Mouse (Mus musculus) liver, adult 2 months (tissue): ENCODE measurements at regions not wholly inside any gene's neighbourhood (a gene's known extent, or its start where the extent isn't known, plus 50 kb on each side); places are given as distances from the start of the nearest gene placed in this dataset.

ENCODE experiments used
- DNase-seq: peaks from one replicate; pipeline ENCODE4 v3.0.0-alpha.2; 2011; ENCODE audit warnings: low read depth, low spot score; ENCODE audit errors: extremely low read depth
- H3K27ac ChIP-seq: fragments of 200-500 bp; replicated peaks from 2 replicates; pipeline ENCODE4 v1.5.1; 2012; ENCODE audit warnings: low read depth, mild to moderate bottlenecking, control low read depth, inconsistent platforms, low read length; ENCODE audit not compliant: insufficient read depth
- H3K27me3 ChIP-seq: fragments of 200-500 bp; 2 replicates; pipeline ENCODE4 v1.6.1; 2012; ENCODE audit warnings: mild to moderate bottlenecking, moderate library complexity, low read length, inconsistent platforms; ENCODE audit not compliant: control insufficient read depth, insufficient read depth
- H3K36me3 ChIP-seq: fragments of 200-500 bp; 2 replicates; pipeline ENCODE4 v1.6.1; 2012; ENCODE audit warnings: low read length, inconsistent platforms; ENCODE audit not compliant: control insufficient read depth, insufficient read depth
- H3K4me1 ChIP-seq: fragments of 200-500 bp; 2 replicates; pipeline ENCODE4 v1.6.1; 2011; ENCODE audit warnings: low read length; ENCODE audit not compliant: control insufficient read depth, insufficient read depth
- H3K4me3 ChIP-seq: fragments of 200-500 bp; 2 replicates; pipeline ENCODE4 v1.5.1; 2011; ENCODE audit warnings: low read depth, mild to moderate bottlenecking, control low read depth, low read length, moderate library complexity; ENCODE audit not compliant: insufficient read depth
- H3K79me2 ChIP-seq: fragments of 200-500 bp; 2 replicates; pipeline ENCODE4 v1.6.1; 2012; ENCODE audit warnings: inconsistent platforms, mild to moderate bottlenecking, low read length, moderate library complexity; ENCODE audit not compliant: control insufficient read depth, insufficient read depth
- H3K9ac ChIP-seq: fragments of 200-500 bp; 2 replicates; pipeline ENCODE4 v1.6.1; 2012; ENCODE audit warnings: low read depth, mild to moderate bottlenecking, control low read depth, inconsistent platforms, low read length
- CTCF ChIP-seq: fragments of 200-500 bp; IDR thresholded peaks from 2 replicates; pipeline ENCODE4 v1.5.1; 2011; ENCODE audit warnings: low read depth, low read length, control low read depth
- POLR2A ChIP-seq: fragments of 200-500 bp; IDR thresholded peaks from 2 replicates; pipeline ENCODE4 v1.6.1; 2011; ENCODE audit warnings: low read length, control low read depth; ENCODE audit not compliant: insufficient read depth; ENCODE audit errors: extremely low read depth
- WGBS: fragments of 180-500 bp; shearing (Covaris S2); methylation state at CpG from one replicate; pipeline ENCODE4 v1.1.7; 2018; 5-methylcytosine and 5-hydroxymethylcytosine counted together

DNA sequence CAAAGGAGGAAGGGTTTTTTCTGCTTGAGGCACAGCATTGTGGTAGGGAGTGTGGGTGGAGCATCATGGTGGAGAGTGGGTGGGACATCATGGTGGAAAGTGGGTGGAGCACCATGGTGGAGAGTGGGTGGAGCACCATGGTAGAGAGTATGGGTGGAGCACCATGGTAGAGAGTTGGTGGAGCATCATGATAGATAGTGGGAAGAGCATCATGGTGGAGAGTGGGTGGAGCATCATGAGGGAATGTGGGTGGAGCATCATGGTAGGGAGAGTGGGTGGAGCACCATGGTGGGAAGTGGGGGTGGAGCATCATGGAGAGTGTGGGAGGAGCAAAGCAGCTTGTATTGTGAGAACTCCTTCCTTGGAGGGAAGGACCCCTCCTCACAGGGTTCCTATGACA, 52.8 kb upstream of the Eln start:
- TF ChIP-seq POLR2A (no peak), CTCF (no peak)
- Histone ChIP-seq H3K4me1 (no peaks in the 10 kb centered on the region), H3K27ac (no peak overlapping the region), H3K79me2 (no peaks in the 10 kb centered on the region), H3K27me3 (no peaks in the 10 kb centered on the region), H3K4me3 (no peak overlapping the region), H3K9ac (no peak overlapping the region), H3K36me3 (no peaks in the 10 kb centered on the region)
- no peak for DNase-seq

DNA sequence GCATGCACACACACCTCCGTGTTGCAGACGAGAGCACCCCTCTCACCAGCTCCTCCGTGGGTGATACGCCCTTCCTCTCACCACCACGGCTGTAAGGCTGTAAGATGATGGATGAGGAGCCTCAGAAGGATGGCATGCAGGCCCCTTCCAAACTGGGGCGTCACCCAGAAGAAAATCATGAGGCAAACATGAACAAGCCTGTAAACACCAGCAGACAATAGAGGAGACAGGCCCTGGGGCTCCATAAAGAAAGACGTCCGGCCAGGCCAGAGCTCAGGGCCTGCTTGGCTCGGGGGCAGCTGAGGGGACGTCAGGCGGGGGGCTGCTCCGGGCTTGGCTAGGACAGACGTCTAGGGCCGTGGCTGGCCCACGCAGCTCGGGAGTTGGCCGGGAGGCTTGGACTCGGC, 50.6 kb upstream of the Eln start:
- no peak overlapping the region for H3K27ac ChIP-seq
- H3K79me2 ChIP-seq = no peaks in the 10 kb centered on the region
- no peak for DNase-seq
- no peak overlapping the region for H3K9ac ChIP-seq
- whole genome bisulfite sequencing = 74% methylated on average over 18 of the region's 18 CpGs
- no peaks in the 10 kb centered on the region for H3K36me3 ChIP-seq
- H3K27me3 ChIP-seq = no peaks in the 10 kb centered on the region
- H3K4me3 ChIP-seq = no peak overlapping the region
- no peaks in the 10 kb centered on the region for H3K4me1 ChIP-seq
- TF ChIP-seq CTCF (no peak), POLR2A (no peak)
